Mouse (Mus musculus) Patski (cell line): Measurements from ENCODE around the gene Zfp958. TPM values are rescaled to one million over a fixed set of nuclear protein-coding genes. Genes with fewer than 3 reads are reported as not detected.
A peak's percentile ranks its signal among the peaks of the same experiment; 100 is the strongest.
"Not testable (repeated sequence)": the region's sequence is repeated elsewhere in the genome, so short reads cannot be mapped to it uniquely, and the experiment has no call there.

Source experiments
- ATAC-seq: fragments of 100-300 bp; one replicate; pipeline ENCODE4 v1.8.0; 2021
- CTCF ChIA-PET: fragments of 350-600 bp; sonication (Branson Sonifier 250); formaldehyde crosslinking; loops from one replicate; lab custom pipeline; 2022; ENCODE audit warnings: inconsistent platforms; lab: Charles Lee
- POLR2A ChIA-PET: fragments of 350-600 bp; sonication (Branson Sonifier 250); formaldehyde crosslinking; loops from one replicate; lab custom pipeline; 2022; ENCODE audit warnings: antibody characterized with exemption, inconsistent platforms; lab: Charles Lee
- DNase-seq: peaks from one replicate; pipeline ENCODE4 v3.0.0-alpha.2; 2011; ENCODE audit warnings: low read depth, low spot score
- H3K27me3 ChIP-seq: fragments of 371-371 bp; one replicate; pipeline ENCODE4 v1.5.1; 2021
- CTCF ChIP-seq: fragments of 100-300 bp; IDR thresholded peaks from one replicate; pipeline ENCODE4 v1.5.1; 2021
- in situ Hi-C: fragments of 300-500 bp; cut with MboI; formaldehyde crosslinking; loops from 3 replicates; pipeline ENCODE4 v1.11.1; 2018; ENCODE audit warnings: low pct_unique_long_range_greater_than_20kb, mixed read lengths
- polyA plus RNA-seq: library from polyadenylated mRNA; unstranded; gene quantifications from one replicate; pipeline ENCODE4 v1.2.3, GENCODE M21; 2021

Gene Zfp958
- polyA plus RNA-seq: 11.9 TPM

GRCm38 (mm10) chr8:4612932-4613853 lies at the start of gene Zfp958:
Gene Zfp958, plus strand, starts transcription at chr8:4613167.
- in situ Hi-C loops: no loop called here
- no peaks in the 10 kb centered on the region for H3K27me3 ChIP-seq
- peak; percentile 92 for DNase-seq
- POLR2A ChIA-PET: no interaction called here
- no peak for TF ChIP-seq CTCF
- peak; percentile 100 for ATAC-seq
- CTCF ChIA-PET: no interaction called here

GRCm38 (mm10) chr8:4581986-4582385 lies 31.0 kb upstream of the Zfp958 start:
- no peak for DNase-seq
- ChIA-PET POLR2A (no interaction called here), CTCF (no interaction called here)
- no peak for ATAC-seq
- H3K27me3 ChIP-seq: peaks cover 22% of the 10 kb centered on the region
- TF ChIP-seq CTCF: no peak
- in situ Hi-C loops: no loop called here

GRCm38 (mm10) chr8:4582754-4583178 lies 30.2 kb upstream of the Zfp958 start:
- in situ Hi-C loops: no loop called here
- no peak for TF ChIP-seq CTCF
- ATAC-seq (no peak), DNase-seq (no peak)
- CTCF ChIA-PET: no interaction called here
- POLR2A ChIA-PET: no interaction called here
- peaks cover 22% of the 10 kb centered on the region for H3K27me3 ChIP-seq

GRCm38 (mm10) chr8:4584660-4585059 lies 28.3 kb upstream of the Zfp958 start:
- ATAC-seq: no peak
- CTCF ChIA-PET: interaction anchor here (0.7 to 1.0 kb wide), 2 partner anchors 9 to 112 kb away, joined by 3 read pairs; no protein-coding TSS in a partner anchor
- H3K27me3 ChIP-seq: peaks cover 22% of the 10 kb centered on the region
- no peak for TF ChIP-seq CTCF
- no peak for DNase-seq
- in situ Hi-C loops: loop anchor here (5.0 kb wide), 3 partner anchors 47 to 442 kb away; no protein-coding TSS in a partner anchor
- POLR2A ChIA-PET: no interaction called here

GRCm38 (mm10) chr8:4586356-4586755 lies 26.6 kb upstream of the Zfp958 start:
- ATAC-seq (no peak), DNase-seq (no peak)
- POLR2A ChIA-PET: no interaction called here
- in situ Hi-C loops: loop anchor here (5.0 kb wide), 3 partner anchors 49 to 444 kb away; no protein-coding TSS in a partner anchor
- CTCF ChIA-PET: interaction anchor here (1.5 to 2.2 kb wide), 5 partner anchors 47 to 446 kb away, joined by 4 to 9 read pairs (median 6); no protein-coding TSS in a partner anchor
- H3K27me3 ChIP-seq: peaks cover 21% of the 10 kb centered on the region
- no peak for TF ChIP-seq CTCF

- DNase-seq: no peak
- peak; percentile 82 for ATAC-seq
- ChIA-PET POLR2A (no interaction called here), CTCF (interaction anchor here (0.8 kb wide), 1 partner anchor 50 kb away, joined by 3 read pairs; no protein-coding TSS in a partner anchor)
- peak; percentile 88 for TF ChIP-seq CTCF
- peaks cover 35% of the 10 kb centered on the region for H3K27me3 ChIP-seq
- in situ Hi-C loops: loop anchor here (5.0 kb wide), 3 partner anchors 51 to 446 kb away; no protein-coding TSS in a partner anchor
These were observed 24.6 kb upstream of the Zfp958 start for GRCm38 (mm10) chr8:4588165-4589000.

- ATAC-seq (no peak), DNase-seq (no peak)
- TF ChIP-seq CTCF: no peak
- ChIA-PET CTCF (no interaction called here), POLR2A (no interaction called here)
- no peaks in the 10 kb centered on the region for H3K27me3 ChIP-seq
- in situ Hi-C loops: no loop called here
These were observed 4.1 kb upstream of the Zfp958 start for GRCm38 (mm10) chr8:4608896-4609295.

- ATAC-seq, H3K27me3 ChIP-seq, DNase-seq, POLR2A ChIA-PET, in situ Hi-C loops, CTCF ChIA-PET: not testable (repeated sequence)
These were observed 1.3 kb upstream of the Zfp958 start for GRCm38 (mm10) chr8:4611626-4612175.

GRCm38 (mm10) chr8:4627349-4627748 lies 14.4 kb downstream of the Zfp958 start:
- no peak for DNase-seq
- TF ChIP-seq CTCF: no peak
- no peaks in the 10 kb centered on the region for H3K27me3 ChIP-seq
- in situ Hi-C loops: no loop called here
- ChIA-PET POLR2A (no interaction called here), CTCF (no interaction called here)
- ATAC-seq: no peak

GRCm38 (mm10) chr8:4637071-4637470 lies 24.1 kb downstream of the Zfp958 start:
- DNase-seq (no peak), ATAC-seq (no peak)
- no peaks in the 10 kb centered on the region for H3K27me3 ChIP-seq
- ChIA-PET CTCF (no interaction called here), POLR2A (no interaction called here)
- in situ Hi-C loops: no loop called here
- peak; percentile 34 for TF ChIP-seq CTCF

- POLR2A ChIA-PET, DNase-seq, H3K27me3 ChIP-seq, in situ Hi-C loops, ATAC-seq: not testable (repeated sequence)
- CTCF ChIA-PET: interaction anchor here (1.0 kb wide), 1 partner anchor 15 kb away, joined by 3 read pairs; no protein-coding TSS in a partner anchor
These were observed 30.0 kb downstream of the Zfp958 start for GRCm38 (mm10) chr8:4642974-4643373.
